Mouse (Mus musculus): ENCODE results near the gene Lpp.

DNA sequence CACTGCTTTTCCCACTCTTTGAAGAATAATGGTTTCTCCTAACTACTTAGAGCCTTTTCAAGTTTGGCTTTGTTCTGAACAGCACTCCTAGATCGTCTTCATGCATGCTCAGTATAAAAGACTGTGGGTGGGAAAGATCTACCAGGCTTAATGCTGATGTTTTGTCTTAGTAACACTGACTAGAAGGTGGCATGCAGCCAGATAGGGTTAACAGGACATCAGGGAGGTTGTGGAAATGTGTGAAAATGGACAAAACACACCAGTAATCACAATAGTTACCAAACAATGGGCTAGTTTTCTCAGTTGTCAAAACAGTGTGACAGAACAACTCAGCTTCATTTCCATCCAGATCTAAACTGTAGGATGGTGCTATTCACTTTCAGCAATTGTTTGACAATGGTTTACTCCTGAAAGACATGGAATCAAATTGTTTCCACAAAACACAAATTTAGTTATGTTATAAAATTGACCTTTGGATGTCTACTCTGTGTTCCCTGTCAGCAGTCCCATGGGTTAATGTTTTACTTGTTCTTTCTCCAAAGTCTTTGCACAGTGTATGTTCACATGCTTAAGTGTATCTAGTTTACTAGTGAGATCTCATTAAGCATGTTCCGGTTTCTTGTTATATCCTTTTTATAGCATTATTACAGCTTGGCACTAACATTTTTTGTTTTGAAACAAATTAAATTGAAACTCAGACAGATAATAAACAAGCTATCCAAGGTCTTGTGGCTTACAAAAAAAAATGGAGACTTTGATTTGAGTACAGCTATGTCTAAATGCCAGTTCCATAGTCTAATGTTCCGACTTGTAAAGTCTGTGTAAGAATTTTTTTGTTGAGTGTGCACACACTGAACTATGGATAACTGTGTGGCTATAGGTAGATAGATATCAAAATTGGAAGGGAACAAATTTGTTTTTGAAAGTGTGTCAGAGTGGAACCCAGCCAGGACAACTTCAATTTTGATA is 229.2 kb downstream of the Lpp start:
- no peak for TF ChIP-seq POLR2A (IDR thresholded peaks at IDR 0.05; ENCODE audit: control insufficient read depth, extremely low read depth, insufficient read depth, low read length, poor library complexity)
- TF ChIP-seq CTCF (IDR thresholded peaks at IDR 0.05; ENCODE audit: borderline replicate concordance, control insufficient read depth, extremely low read depth, insufficient read depth, low read length, poor library complexity) = no peak

Data from thymus, adult 2 months (tissue).